Mouse (Mus musculus): Measurements from ENCODE around the gene Gm21094.
"Not testable (repeated sequence)": the region's sequence is repeated elsewhere in the genome, so short reads cannot be mapped to it uniquely, and the experiment has no call there.

Gm21094 gene

DNA sequence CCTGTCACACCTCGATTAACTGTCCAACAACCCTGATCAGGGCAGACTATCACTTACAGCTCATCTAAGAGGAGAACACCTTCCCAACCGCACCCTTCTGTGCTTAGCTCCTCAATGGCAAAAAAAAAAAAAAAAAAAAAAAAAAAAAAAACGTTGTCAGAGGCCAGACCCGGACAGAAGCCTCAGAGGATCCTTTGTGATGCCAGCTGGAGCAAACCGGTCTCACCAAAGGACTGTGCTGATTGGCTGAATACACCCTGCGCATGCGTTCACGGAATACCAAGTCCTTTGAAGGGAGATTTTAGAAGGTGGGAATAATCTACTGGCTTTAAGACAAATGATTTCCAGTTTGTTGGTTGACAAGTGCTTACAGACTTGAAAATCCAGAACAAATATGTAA, at the start of gene Gm21094:
Gm21094 (minus strand) TSS at position 101 of the 400 bp plus-strand sequence.
- DNase-seq (ENCODE audit: low spot score), result not testable (repeated sequence)

All from layer of hippocampus, adult 9-10 months (tissue).